Mouse (Mus musculus) heart, postnatal 4 days (tissue): ENCODE results near the gene Olfr1294. TPM values are rescaled to one million over a fixed set of nuclear protein-coding genes. Genes with fewer than 3 reads are reported as not detected.

Experiments used
- DNase-seq: peaks from one replicate; pipeline ENCODE4 v3.0.0; 2021
- total RNA-seq, 2 experiments: library from RNA; stranded (reverse); gene quantifications; 2 replicates each; pipeline ENCODE4 v1.2.3; 2021

Olfr1294 gene
- total RNA-seq = not detected

DNA sequence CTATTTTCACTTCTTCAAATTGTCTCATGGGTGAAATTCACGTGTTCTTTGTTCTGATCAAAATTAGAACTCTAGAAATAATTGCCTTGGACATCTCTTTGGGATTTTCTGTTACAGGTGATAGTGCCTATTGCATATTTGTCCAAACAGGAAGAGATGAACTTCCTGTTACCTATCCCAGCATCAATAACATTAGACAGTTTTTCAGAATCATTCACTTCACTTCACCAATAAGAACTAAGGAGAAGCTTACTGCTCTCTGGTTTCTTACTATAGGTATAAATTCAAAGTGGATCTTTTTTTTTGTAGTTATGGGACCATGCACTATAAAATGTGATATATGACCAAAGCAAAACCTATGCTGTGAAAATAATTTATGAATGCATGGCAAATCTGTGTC is at the start of gene Olfr1294:
Gene Olfr1294 (minus strand): TSS at position 101 of the 400 bp plus-strand sequence.
- no peak for DNase-seq

DNA sequence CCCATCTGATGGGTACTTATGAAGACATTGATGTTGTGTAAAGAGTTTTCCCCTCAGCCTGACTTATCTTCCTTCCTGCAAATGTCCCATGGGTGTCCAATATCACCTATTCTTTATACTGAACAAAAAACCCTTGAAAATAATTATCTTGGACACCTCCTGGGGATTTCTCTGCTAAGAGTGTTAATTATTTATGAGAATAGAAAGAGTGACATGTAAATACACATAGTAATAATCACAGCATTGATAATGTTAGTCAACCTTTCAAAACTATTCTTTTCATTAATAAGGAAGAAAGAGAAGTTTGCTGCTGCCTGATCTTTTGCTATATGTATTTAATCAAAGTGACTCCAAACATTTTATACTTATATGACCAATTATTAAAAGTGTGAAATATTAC is 29.5 kb upstream of the Olfr1294 start, which contains the start of gene Olfr1295:
Gene Olfr1295 (minus strand): TSS at position 101 of the 400 bp plus-strand sequence.
- no peak for DNase-seq

DNA sequence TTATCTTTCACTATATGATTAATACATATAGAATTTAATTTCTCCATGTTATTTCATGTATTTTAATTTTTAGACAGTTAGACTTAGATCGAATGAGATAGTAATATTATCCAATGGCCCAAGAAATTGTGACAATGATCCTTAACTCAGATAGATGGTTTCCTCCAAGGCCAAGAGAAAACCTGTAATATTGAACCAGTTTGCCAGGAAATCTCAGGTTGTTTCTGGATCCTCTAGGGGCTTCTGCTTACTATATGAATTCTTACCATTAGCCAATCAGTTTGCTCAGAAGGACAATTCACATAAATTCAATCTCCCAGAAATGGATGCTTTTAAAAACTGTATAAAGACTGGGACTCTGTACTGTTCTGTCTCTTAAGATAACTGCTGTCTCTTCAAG is 15.2 kb downstream of the Olfr1294 start, which contains the start of gene Olfr1293-ps:
Gene Olfr1293-ps (plus strand): TSS at position 301 of the 400 bp plus-strand sequence.
- no peak for DNase-seq

DNA sequence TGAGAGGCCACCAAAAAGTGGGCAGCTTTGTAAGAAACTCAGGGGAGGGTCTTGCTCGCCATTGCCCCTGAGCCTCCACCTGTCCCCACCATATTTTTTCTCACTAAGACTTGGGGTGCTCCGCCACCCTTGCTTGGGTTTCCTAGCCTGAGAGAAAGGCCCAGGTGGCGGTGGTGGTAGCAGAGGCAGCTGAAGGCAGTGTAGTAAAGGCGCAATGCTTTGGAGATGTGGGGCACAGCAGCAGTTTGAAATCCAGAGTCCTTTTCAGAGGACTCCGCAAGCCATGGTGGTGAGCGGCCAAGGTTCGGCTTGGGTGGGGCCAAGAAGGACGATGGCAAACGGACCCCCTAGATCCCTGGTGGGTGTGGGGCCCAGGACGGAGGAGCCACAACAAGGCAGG is 22.6 kb downstream of the Olfr1294 start:
- DNase-seq = no peak

DNA sequence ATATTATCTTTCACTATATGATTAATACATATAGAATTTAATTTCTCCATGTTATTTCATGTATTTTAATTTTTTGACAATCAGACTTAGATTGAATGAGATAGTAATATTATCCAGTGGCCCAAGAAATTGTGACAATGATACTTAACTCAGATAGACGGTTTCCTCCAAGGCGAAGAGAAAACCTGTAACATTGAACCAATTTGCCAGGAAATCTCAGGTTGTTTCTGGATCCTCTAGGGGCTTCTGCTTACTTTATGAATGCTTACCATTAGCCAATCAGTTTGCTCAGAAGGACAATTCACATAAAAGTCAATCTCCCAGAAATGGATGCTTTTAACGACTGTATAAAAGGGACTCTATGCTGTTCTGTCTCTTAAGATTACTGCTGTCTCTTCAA is 43.2 kb downstream of the Olfr1294 start, which contains the start of gene Olfr1291-ps1:
Gene Olfr1291-ps1 (plus strand): TSS at position 301 of the 400 bp plus-strand sequence.
- no peak for DNase-seq

DNA sequence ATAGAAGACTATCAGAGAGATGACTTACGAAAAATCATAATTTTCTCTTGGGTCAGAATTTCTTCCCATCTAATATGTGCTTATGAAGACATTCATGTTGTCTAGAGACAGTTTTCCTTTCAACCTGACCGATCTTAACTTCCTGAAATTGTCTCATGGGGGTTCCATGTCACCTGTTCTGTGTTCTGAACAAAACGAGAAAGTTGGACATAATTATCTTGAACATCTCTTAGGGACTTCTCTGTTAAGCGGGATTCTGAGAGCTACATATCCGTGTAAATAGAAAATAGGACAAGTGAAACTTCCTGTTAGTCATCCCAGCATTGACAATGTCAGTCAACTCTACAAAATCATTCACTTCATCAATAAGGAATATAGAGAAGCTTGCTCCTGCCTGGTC is 46.4 kb downstream of the Olfr1294 start, which contains the start of gene Olfr1290:
Gene Olfr1290 (minus strand): TSS at position 101 of the 400 bp plus-strand sequence.
- no peak for DNase-seq

Other genes starting within 250 kb of the Olfr1294 start
- not detected for gene Olfr1279, start 239.7 kb downstream of the Olfr1294 start, total RNA-seq
- gene Olfr1280, start 226.3 kb downstream of the Olfr1294 start, total RNA-seq = not detected
- not detected for gene Olfr1281, start 213.8 kb downstream of the Olfr1294 start, total RNA-seq
- not detected for gene Olfr1282, start 204.2 kb downstream of the Olfr1294 start, total RNA-seq
- gene Olfr1283, start 173.5 kb downstream of the Olfr1294 start, total RNA-seq = not detected
- gene Olfr1284, start 164.8 kb downstream of the Olfr1294 start, total RNA-seq = not detected
- not detected for gene Olfr1286, start 117.2 kb downstream of the Olfr1294 start, total RNA-seq
- not detected for gene Olfr1287, start 91.1 kb downstream of the Olfr1294 start, total RNA-seq
- gene Olfr1288, start 66.2 kb downstream of the Olfr1294 start, total RNA-seq = not detected
- gene Olfr1289, start 59.5 kb downstream of the Olfr1294 start, total RNA-seq = not detected
- not detected for gene Olfr1290, start 46.5 kb downstream of the Olfr1294 start, total RNA-seq
- gene Olfr1291-ps1, start 43.1 kb downstream of the Olfr1294 start, total RNA-seq = not detected
- gene Olfr1293-ps, start 15.1 kb downstream of the Olfr1294 start, total RNA-seq = not detected
- gene Olfr1295, start 29.4 kb upstream of the Olfr1294 start, total RNA-seq = not detected
- not detected for gene Olfr1297, start 86.2 kb upstream of the Olfr1294 start, total RNA-seq
- gene Olfr1298, start 108.9 kb upstream of the Olfr1294 start, total RNA-seq = not detected
- not detected for gene Olfr1299, start 121.1 kb upstream of the Olfr1294 start, total RNA-seq
- gene Olfr1301, start 210.7 kb upstream of the Olfr1294 start, total RNA-seq = not detected
- gene Olfr1302, start 237.1 kb upstream of the Olfr1294 start, total RNA-seq = not detected